Mouse (Mus musculus) kidney, postnatal 0 days (tissue): ENCODE measurements around the gene Tet3. TPM values are rescaled to one million over a fixed set of nuclear protein-coding genes. Genes with fewer than 3 reads are reported as not detected.

Source experiments
- ATAC-seq: fragments of 200-750 bp; cut with Nextera tagmentation; replicated peaks from 2 replicates; pipeline ENCODE4 v1.8.0; 2017; ENCODE audit warnings: low read depth, moderate number of reproducible peaks, moderate TSS enrichment, moderate library complexity; ENCODE audit not compliant: low FRiP score
- DNase-seq: peaks from one replicate; pipeline ENCODE4 v3.0.0-alpha.2; 2016; ENCODE audit warnings: low spot score
- H3K27ac ChIP-seq: fragments of 300-500 bp; sonication (generic); 2 replicates; pipeline ENCODE4 v1.5.1; 2014; ENCODE audit warnings: mild to moderate bottlenecking
- H3K27me3 ChIP-seq: fragments of 300-500 bp; sonication (generic); 2 replicates; pipeline ENCODE4 v1.6.1; 2014; ENCODE audit warnings: low read length, mixed read lengths; ENCODE audit not compliant: insufficient read depth
- H3K36me3 ChIP-seq: fragments of 300-500 bp; sonication (generic); 2 replicates; pipeline ENCODE4 v1.6.1; 2014; ENCODE audit warnings: low read length, mixed read lengths; ENCODE audit not compliant: insufficient read depth
- H3K4me1 ChIP-seq: fragments of 300-500 bp; sonication (generic); replicated peaks from 2 replicates; pipeline ENCODE4 v1.6.1; 2014; ENCODE audit warnings: antibody characterized with exemption, low read length, mixed read lengths; ENCODE audit not compliant: insufficient read depth
- H3K4me2 ChIP-seq: fragments of 300-500 bp; sonication (generic); 2 replicates; pipeline ENCODE4 v1.6.1; 2014; ENCODE audit warnings: mild to moderate bottlenecking, low read length, moderate library complexity, mixed read lengths
- H3K4me3 ChIP-seq: fragments of 300-500 bp; sonication (generic); replicated peaks from 2 replicates; pipeline ENCODE4 v1.5.1; 2014; ENCODE audit warnings: low read depth, low read length
- H3K9ac ChIP-seq: fragments of 300-500 bp; sonication (generic); 2 replicates; pipeline ENCODE4 v1.6.1; 2014; ENCODE audit warnings: low read depth, low read length
- H3K9me3 ChIP-seq: fragments of 300-500 bp; sonication (generic); replicated peaks from 2 replicates; pipeline ENCODE4 v1.6.1; 2016; ENCODE audit warnings: low read length, inconsistent platforms, mixed read lengths
- CTCF ChIP-seq: IDR thresholded peaks from 2 replicates; pipeline ENCODE4 v1.5.1; 2016; ENCODE audit warnings: antibody characterized with exemption, low read depth, mild to moderate bottlenecking, moderate library complexity
- WGBS: fragments of 180-500 bp; shearing (Covaris S2); extraction: QIAGEN DNeasy Blood & Tissue Kit; methylation state at CpG from one replicate; pipeline ENCODE4 v1.1.7; 2014; 5-methylcytosine and 5-hydroxymethylcytosine counted together
- polyA plus RNA-seq: library from polyadenylated mRNA; unstranded; fragments of >200 nt; fragmentation: Nextera tagmentation; extraction: Ambion mirVana; gene quantifications from 2 replicates; pipeline ENCODE4 v1.2.1, GENCODE M21; 2015

Gene Tet3
- polyA plus RNA-seq, 1 experiment from 2014 or later = 32.3 TPM

GRCm38 (mm10) chr6:83403481-83403880, 55.4 kb downstream of the Tet3 start:
- no peak overlapping the region for H3K4me3 ChIP-seq
- ATAC-seq (no peak), DNase-seq (no peak)
- no peak for TF ChIP-seq CTCF
- no peaks in the 10 kb centered on the region for H3K27me3 ChIP-seq
- H3K9ac ChIP-seq = no peak overlapping the region
- no peak overlapping the region for H3K27ac ChIP-seq
- WGBS = 95% methylated on average over 8 of the region's 8 CpGs
- 0 out of 2 replicates have a peak, but pooled peaks cover 4% of the 10 kb centered on the region for H3K4me1 ChIP-seq
- peaks cover 34% of the 10 kb centered on the region for H3K36me3 ChIP-seq
- no peak overlapping the region for H3K4me2 ChIP-seq
- no peaks in the 10 kb centered on the region for H3K9me3 ChIP-seq

GRCm38 (mm10) chr6:83399790-83400189, 59.1 kb downstream of the Tet3 start:
- H3K4me1 ChIP-seq = 0 out of 2 replicates have a peak, but pooled peaks cover 4% of the 10 kb centered on the region
- H3K9ac ChIP-seq = no peak overlapping the region
- no peak overlapping the region for H3K27ac ChIP-seq
- DNase-seq = no peak
- H3K4me2 ChIP-seq = no peak overlapping the region
- no peak overlapping the region for H3K4me3 ChIP-seq
- 76% methylated on average over 3 of the region's 3 CpGs for WGBS
- peaks cover 60% of the 10 kb centered on the region for H3K36me3 ChIP-seq
- TF ChIP-seq CTCF = no peak
- no peaks in the 10 kb centered on the region for H3K27me3 ChIP-seq
- no peaks in the 10 kb centered on the region for H3K9me3 ChIP-seq
- no peak for ATAC-seq

GRCm38 (mm10) chr6:83397728-83398127, 61.2 kb downstream of the Tet3 start:
- no peaks in the 10 kb centered on the region for H3K27me3 ChIP-seq
- no peak for ATAC-seq
- no peak overlapping the region for H3K4me3 ChIP-seq
- H3K36me3 ChIP-seq = peaks cover 40% of the 10 kb centered on the region
- no peak overlapping the region for H3K27ac ChIP-seq
- H3K9me3 ChIP-seq = no peaks in the 10 kb centered on the region
- WGBS = 42% methylated on average over 8 of the region's 8 CpGs
- TF ChIP-seq CTCF = no peak
- H3K4me1 ChIP-seq = 0 out of 2 replicates have a peak, but pooled peaks cover 4% of the 10 kb centered on the region
- H3K9ac ChIP-seq = no peak overlapping the region
- no peak overlapping the region for H3K4me2 ChIP-seq
- no peak for DNase-seq

- DNase-seq = no peak
- Histone ChIP-seq H3K27me3 (no peaks in the 10 kb centered on the region), H3K9ac (no peak overlapping the region), H3K36me3 (peaks cover 35% of the 10 kb centered on the region), H3K4me1 (0 out of 2 replicates have a peak, but pooled peaks cover 4% of the 10 kb centered on the region), H3K4me2 (no peak overlapping the region), H3K4me3 (no peak overlapping the region), H3K9me3 (no peaks in the 10 kb centered on the region), H3K27ac (no peak overlapping the region)
- WGBS = 88% methylated on average over 2 of the region's 2 CpGs
- no peak for TF ChIP-seq CTCF
- ATAC-seq = no peak
Observed at GRCm38 (mm10) chr6:83396711-83397110, 62.2 kb downstream of the Tet3 start.

GRCm38 (mm10) chr6:83395544-83396229, 63.2 kb downstream of the Tet3 start:
- Histone ChIP-seq H3K9me3 (no peaks in the 10 kb centered on the region), H3K27ac (no peak overlapping the region), H3K36me3 (peaks cover 34% of the 10 kb centered on the region; the same call in 1 of the 2 replicates), H3K4me1 (0 out of 2 replicates have a peak, but pooled peaks cover 4% of the 10 kb centered on the region), H3K27me3 (no peaks in the 10 kb centered on the region), H3K4me2 (no peak overlapping the region), H3K4me3 (no peak overlapping the region), H3K9ac (no peak overlapping the region)
- no peak for DNase-seq
- no peak for TF ChIP-seq CTCF
- ATAC-seq = no peak
- WGBS = 93% methylated on average over 15 of the region's 15 CpGs

GRCm38 (mm10) chr6:83394122-83394521, 64.8 kb downstream of the Tet3 start:
- no peak overlapping the region for H3K4me2 ChIP-seq
- no peak overlapping the region for H3K27ac ChIP-seq
- no peak overlapping the region for H3K9ac ChIP-seq
- ATAC-seq (no peak), DNase-seq (no peak)
- no peak overlapping the region for H3K4me3 ChIP-seq
- H3K27me3 ChIP-seq = no peaks in the 10 kb centered on the region
- peaks cover 32% of the 10 kb centered on the region; the same call in 1 of the 2 replicates for H3K36me3 ChIP-seq
- TF ChIP-seq CTCF = no peak
- H3K9me3 ChIP-seq = no peaks in the 10 kb centered on the region
- 95% methylated on average over 4 of the region's 4 CpGs for WGBS
- 0 out of 2 replicates have a peak, but pooled peaks cover 4% of the 10 kb centered on the region for H3K4me1 ChIP-seq
